Mouse (Mus musculus) heart, adult 11 months (tissue): ENCODE data around the gene Agap1.

Source experiments
- DNase-seq: peaks from one replicate; pipeline ENCODE4 v3.0.0; 2022

Gene Agap1

DNA sequence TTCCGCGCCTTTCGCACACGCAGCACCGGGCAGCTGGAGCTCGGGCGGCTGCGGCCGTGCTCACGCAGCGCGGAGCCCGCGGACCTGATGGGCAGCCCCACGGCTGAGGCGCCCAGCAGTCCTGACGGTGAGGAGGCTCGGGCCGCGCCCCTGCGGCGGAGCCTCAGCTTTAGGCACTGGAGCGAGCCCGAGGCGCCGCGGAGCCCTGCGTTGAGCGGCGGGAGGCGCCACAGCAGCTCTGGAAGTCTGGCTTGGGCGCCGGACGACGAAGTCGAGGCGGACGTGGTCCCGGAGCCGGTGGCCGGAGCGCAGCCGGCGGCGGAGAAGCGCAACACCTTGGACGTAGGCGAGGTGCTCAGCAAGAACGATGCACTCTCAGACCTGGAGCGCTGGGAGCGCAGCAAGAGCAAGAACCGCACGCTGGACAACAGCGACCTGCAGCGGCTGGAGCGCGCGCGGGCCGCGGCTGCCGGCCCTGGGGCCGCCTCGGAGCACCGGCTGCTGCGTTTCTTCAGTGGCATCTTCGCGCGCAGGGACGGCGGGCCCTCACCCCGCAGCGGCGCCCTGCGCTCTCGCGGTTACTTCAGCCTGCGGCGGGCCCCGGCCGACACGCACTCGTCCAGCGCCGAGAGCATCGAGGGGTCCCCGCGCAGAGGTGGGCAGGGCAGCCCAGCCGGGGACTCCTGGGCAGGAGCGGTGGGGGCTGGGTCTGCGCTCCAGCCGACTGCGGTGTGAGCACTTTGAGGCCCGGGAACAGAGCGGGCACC lies 126.6 kb downstream of the Agap1 start:
- DNase-seq = peak; percentile 97

GRCm38 (mm10) chr1:89581766-89582125 lies 127.1 kb downstream of the Agap1 start:
- no peak for DNase-seq

DNA sequence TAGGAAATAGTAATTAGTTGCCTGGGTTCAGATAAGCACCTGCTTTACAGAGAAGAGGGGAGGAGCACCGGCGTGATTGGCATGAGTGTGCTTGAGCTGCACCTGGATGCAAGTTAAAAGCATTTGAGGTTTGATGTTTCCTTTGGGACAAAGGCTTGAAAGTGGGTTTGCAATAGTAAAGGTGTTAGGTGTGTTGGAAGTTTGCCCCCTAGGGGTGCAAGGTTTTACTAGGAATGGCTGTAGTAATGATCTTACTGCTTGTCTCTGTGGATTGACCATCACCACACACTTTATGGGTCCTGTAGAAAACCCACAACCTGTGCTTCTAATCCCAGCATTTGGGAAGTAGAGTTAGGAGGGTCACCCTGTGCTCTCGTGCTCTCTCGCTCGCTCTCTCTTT lies 128.8 kb downstream of the Agap1 start:
- DNase-seq = no peak

DNA sequence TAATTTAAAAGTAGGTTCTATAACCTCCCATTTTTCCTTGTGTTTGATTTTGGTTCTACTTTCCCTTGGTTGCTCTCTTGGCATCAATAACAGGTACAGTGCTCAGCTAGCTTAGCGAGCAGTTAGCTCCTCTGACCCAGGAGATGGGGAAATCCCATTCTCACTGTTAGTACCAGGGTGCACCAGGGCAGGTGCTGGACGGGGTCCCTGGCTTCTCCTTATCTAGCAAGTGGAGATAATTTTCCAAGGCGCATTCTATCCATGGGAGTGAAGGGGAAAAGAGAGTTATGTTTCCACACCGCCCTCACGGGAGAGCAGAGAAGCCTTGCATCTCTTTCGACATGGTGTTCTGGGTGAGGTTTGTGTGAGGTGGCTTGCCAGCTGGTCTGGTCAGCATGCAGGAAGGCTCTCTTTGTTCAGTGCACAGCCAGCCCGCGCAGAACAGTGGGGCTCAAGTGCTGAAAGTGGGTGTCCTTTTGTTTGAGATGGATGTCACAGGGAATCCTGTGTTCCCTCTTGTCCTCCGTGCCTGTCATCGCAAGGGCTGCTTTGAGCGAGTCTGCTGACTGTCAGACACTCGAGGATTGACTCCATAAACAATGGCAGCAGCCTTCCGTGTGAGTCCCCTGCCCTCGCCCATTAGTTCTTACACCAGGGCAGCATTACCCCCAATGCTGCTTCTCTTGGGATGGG lies 132.5 kb downstream of the Agap1 start:
- DNase-seq = no peak

DNA sequence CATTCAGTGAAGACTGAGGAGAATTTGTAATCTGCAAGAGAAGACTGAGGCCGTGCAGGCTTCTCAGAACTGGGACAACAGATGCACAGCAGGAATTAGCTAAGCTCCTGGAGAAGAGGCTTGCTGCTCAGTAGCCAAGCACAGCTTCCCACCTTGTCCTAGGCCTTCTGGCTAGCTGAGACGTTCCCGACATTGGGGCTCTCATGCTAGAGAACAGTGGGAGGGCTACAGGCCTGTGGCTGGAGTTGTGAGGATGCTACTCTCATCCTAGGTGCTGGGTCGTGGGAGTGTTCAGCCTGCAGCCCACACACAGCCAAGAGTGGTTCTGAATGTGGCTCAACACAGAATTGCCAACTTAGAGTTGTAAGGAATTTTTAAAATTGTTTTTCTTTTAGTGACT lies 133.5 kb downstream of the Agap1 start:
- DNase-seq = no peak

GRCm38 (mm10) chr1:89590994-89591393 lies 136.4 kb downstream of the Agap1 start:
- no peak for DNase-seq

DNA sequence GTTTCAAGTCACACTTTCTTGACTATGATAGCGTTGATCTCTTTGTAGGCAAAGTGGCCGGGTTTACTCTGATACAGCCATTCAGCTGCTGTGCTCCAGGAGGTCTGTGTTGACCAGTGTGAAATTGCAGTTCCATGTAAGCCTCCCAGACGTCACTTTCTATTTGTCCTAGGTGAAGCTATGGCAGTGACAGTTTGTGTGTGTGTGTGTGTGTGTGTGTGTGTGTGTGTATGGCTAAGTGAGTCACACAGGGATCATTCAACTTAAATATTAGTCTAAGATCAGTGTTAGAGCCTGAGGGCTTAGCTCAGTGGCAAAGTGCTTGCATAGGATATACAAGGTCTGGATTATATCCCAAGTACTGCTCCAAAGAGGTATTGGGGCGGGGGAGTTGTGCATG lies 138.6 kb downstream of the Agap1 start:
- no peak for DNase-seq

DNA sequence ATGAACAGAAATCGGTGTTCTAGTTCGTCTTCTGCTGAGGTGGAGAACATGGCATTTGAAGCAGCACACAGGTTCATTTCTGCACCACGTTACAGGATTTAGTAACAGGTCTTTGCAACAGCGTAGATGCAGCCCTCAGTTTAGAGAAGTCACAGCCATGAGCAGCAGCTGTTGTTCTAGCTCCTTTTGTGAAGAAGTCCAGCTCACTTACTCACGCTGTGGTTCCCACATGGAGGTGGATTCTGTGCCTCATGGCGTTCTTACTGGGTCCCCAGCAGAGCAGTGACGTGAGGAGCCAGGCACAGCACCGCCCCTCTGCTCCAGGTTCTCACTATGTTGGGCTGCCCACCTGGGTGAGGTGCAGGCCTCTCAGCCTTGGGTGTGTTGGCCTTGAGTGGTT lies 140.4 kb downstream of the Agap1 start:
- DNase-seq = no peak

DNA sequence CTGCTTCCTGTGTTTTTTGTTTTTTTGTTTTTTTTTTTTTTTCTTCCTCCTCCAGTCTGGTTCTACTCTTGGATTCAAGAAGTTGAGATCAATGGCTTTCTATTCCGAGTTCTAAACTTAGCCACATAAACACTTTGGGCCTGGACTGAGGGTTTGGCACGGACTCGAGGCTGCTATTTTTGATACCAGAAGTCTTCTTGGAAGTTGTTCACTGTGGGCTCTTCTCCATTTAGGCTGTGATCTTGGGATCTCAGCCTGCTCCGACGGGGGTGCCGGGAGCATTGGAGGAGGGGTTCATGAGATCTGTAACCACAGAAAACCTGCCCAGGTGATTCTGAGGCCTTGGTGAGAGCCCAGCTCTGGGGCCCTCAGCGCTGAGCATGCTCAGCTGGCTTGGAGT lies 140.8 kb downstream of the Agap1 start:
- peak; percentile 95 for DNase-seq

DNA sequence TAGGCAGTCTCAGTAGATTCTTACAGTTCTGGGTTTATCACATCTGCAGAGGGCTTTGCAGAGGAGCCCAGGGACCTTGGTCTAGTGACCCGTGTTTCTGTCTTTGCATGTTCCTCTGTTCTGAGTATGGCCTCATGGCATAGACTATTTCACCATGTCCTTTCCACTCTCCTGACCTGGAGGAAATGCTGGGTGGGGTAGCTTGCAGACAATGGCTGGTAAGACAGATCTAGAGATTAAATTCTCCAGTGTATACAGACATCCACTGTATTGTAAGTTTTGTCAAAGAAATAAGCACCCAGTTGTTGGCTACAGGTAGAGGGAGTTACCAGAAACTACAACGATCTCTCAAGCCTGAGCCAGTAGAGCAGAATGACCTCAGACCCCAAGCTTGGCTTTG lies 141.6 kb downstream of the Agap1 start:
- DNase-seq = no peak

GRCm38 (mm10) chr1:89598906-89599305 lies 144.3 kb downstream of the Agap1 start:
- DNase-seq = no peak

DNA sequence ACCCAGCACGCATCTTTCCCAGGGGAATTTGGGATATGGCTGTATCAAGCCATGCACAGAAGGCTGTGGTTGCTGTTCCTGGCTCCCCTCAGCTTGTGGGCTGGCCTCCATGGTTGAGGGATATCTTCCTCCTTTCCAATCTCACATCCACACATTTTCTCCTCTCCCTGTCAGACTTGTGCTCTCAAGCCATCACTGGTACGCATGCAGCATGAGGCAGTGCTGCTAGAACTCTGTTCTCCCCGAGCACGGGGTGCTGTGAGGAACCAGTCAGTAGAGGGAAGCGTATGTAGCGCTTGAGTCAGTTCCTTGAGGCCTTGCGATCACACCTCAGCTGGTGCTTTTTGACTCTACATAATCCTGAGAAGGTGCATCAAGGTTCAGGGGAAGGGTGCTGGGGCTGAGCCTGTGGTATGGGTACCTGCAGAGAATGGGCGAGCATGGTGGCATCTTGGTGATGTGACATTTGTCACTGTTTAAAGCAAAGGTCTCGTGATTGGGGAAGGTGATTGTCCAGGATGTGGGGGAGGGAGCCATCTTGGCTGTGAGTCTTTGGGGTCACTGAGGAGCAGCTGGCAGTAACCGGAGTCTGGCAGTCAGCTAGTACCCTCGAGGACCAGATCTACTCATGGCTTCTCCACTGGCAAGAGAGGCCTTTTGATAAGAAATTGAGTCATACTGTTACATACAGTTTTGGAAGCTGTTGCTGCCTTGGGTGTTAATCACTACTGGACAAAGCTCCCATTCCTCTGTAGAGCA lies 145.6 kb downstream of the Agap1 start:
- no peak for DNase-seq

GRCm38 (mm10) chr1:89601349-89601748 lies 146.7 kb downstream of the Agap1 start:
- no peak for DNase-seq

DNA sequence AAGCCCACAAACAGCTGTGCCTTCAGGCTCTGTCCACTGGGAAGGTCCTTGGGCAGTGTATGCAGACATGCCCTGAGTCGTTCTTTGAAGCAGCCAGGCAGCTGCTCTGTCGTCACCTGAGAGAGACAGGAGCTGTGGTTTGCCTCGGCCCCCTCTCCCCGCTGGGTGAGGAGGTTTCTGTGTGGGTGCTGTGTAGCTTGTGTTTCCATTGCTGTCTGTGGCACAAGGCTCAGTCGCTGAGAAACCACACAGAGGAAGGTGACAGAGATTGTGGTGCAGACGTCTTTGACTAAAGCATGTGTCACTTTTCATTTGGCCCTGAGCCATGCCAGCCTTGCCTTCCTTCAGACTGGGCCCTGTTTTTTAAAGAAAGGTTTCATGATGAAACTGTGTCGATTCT lies 148.3 kb downstream of the Agap1 start:
- DNase-seq = no peak

GRCm38 (mm10) chr1:89606612-89607011 lies 152.0 kb downstream of the Agap1 start:
- no peak for DNase-seq

- DNase-seq = no peak
Observed at GRCm38 (mm10) chr1:89608766-89609165, 154.2 kb downstream of the Agap1 start.

DNA sequence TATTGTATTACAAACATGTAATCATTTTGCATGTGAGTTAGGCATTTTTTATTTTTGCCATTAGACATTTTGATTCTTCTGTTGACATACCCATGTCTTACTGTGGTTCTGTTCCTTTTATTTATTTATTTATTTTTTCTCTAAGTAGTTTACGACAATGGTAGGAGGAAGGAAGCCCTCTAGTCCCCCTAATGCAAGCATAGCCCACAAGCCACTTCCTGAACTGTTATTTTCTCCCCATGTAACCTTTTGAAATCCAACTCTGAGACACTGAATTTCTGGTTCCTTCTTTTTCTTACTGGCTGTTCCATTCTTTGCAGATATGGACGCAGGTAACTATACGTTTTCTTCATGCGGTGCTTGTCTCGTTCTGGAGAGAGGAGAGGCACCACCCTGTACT lies 155.4 kb downstream of the Agap1 start:
- DNase-seq = no peak

DNA sequence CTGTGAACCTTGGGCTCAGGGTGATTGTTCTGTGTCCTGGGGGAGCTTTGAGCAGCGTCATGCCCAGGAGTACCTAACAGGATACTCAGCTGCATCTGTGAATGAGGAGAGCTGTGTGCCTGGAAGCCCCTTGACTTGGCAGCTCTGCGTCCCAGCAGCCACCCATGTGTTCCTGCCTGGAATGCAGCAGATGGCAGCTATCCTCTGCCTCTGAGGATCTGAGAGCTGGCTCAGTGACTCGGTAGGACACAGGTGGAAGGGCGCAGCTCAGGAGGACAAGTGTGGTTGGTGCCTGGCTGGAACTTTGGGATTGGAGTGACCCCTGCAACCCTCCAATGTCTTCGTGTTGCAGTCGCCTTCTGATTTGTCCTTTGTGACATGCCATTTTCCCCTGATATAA lies 156.9 kb downstream of the Agap1 start:
- peak; percentile 92 for DNase-seq

GRCm38 (mm10) chr1:89613234-89613870 lies 158.7 kb downstream of the Agap1 start:
- DNase-seq = peak; percentile 96

GRCm38 (mm10) chr1:89616556-89616955 lies 161.9 kb downstream of the Agap1 start:
- no peak for DNase-seq

- peak; percentile 98 for DNase-seq
Observed at GRCm38 (mm10) chr1:89617336-89617735, 162.7 kb downstream of the Agap1 start.

DNA sequence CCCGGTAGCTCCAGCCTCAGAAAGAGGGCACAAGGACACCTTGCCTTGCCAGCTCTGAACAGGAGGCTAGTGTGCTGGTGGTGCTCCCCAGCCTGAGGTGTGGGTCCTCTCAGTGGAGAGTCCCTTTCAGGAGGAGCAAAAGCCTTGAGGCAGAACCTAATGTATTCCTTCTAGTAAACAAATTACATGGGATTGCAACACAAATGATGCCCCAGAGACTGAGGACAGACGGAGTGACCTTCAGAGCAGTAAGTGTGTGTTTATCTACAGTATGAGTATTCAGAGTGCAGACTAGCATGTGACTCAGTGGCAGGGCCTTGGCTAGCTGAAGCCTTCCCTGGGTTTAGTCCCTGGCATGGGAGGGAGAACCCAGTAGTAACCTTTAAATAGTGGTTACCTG lies 165.4 kb downstream of the Agap1 start:
- DNase-seq = peak; percentile 97

- DNase-seq = no peak
Observed at GRCm38 (mm10) chr1:89621014-89621791, 166.6 kb downstream of the Agap1 start.
